Mouse (Mus musculus): ENCODE results near the gene Wasl. TPM values are rescaled to one million over a fixed set of nuclear protein-coding genes. Genes with fewer than 3 reads are reported as not detected.

The Wasl gene
- polyA plus RNA-seq, 1 experiment from 2014 or later: 87.6 TPM

GRCm38 (mm10) chr6:24612074-24612755, 52.6 kb downstream of the Wasl start:
- Histone ChIP-seq H3K4me3 (replicated peaks) (no peak overlapping the region), H3K27ac (no peak overlapping the region), H3K9me3 (replicated peaks) (no peaks in the 10 kb centered on the region), H3K4me2 (no peak overlapping the region), H3K36me3 (peaks cover 38% of the 10 kb centered on the region), H3K4me1 (no peaks in the 10 kb centered on the region), H3K9ac (no peak overlapping the region), H3K27me3 (no peaks in the 10 kb centered on the region)
- no peak for ATAC-seq (replicated peaks; ENCODE audit: low FRiP score)
- 91% methylated on average over 7 of the region's 7 CpGs for WGBS

GRCm38 (mm10) chr6:24610358-24610757, 54.5 kb downstream of the Wasl start:
- WGBS: 88% methylated on average over 4 of the region's 4 CpGs
- H3K9me3 ChIP-seq (replicated peaks): no peaks in the 10 kb centered on the region

GRCm38 (mm10) chr6:24609531-24609930, 55.3 kb downstream of the Wasl start:
- no peaks in the 10 kb centered on the region for H3K4me1 ChIP-seq
- H3K9ac ChIP-seq: no peak overlapping the region
- H3K4me2 ChIP-seq: no peak overlapping the region
- no peaks in the 10 kb centered on the region for H3K27me3 ChIP-seq
- WGBS: 46% methylated on average over 4 of the region's 4 CpGs
- H3K27ac ChIP-seq: no peak overlapping the region
- H3K4me3 ChIP-seq (replicated peaks): no peak overlapping the region
- no peaks in the 10 kb centered on the region for H3K9me3 ChIP-seq (replicated peaks)
- peaks cover 18% of the 10 kb centered on the region for H3K36me3 ChIP-seq
- no peak for ATAC-seq (replicated peaks; ENCODE audit: low FRiP score)

More at GRCm38 (mm10) chr6:24610358-24610757, 54.5 kb downstream of the Wasl start:
- Histone ChIP-seq H3K36me3 (peaks cover 27% of the 10 kb centered on the region), H3K4me1 (no peaks in the 10 kb centered on the region), H3K9ac (no peak overlapping the region), H3K4me3 (replicated peaks) (no peak overlapping the region), H3K27me3 (no peaks in the 10 kb centered on the region), H3K27ac (no peak overlapping the region), H3K4me2 (no peak overlapping the region)
- no peak for ATAC-seq (replicated peaks; ENCODE audit: low FRiP score)

GRCm38 (mm10) chr6:24608682-24609081, 56.1 kb downstream of the Wasl start:
- Histone ChIP-seq H3K9me3 (replicated peaks) (no peaks in the 10 kb centered on the region), H3K9ac (no peak overlapping the region), H3K27me3 (no peaks in the 10 kb centered on the region), H3K4me2 (no peak overlapping the region), H3K4me3 (replicated peaks) (no peak overlapping the region), H3K4me1 (no peaks in the 10 kb centered on the region), H3K36me3 (peaks cover 11% of the 10 kb centered on the region), H3K27ac (no peak overlapping the region)
- no peak for ATAC-seq (replicated peaks; ENCODE audit: low FRiP score)
- 94% methylated on average over 3 of the region's 3 CpGs for WGBS

- Histone ChIP-seq H3K27ac (no peak overlapping the region), H3K36me3 (peaks cover 6% of the 10 kb centered on the region; the same call in 1 of the 2 replicates), H3K4me1 (no peaks in the 10 kb centered on the region), H3K27me3 (no peaks in the 10 kb centered on the region), H3K9me3 (replicated peaks) (no peaks in the 10 kb centered on the region), H3K4me2 (no peak overlapping the region), H3K4me3 (replicated peaks) (no peak overlapping the region), H3K9ac (no peak overlapping the region)
- peak; percentile 19; the same call in 1 of the 2 replicates for ATAC-seq (replicated peaks; ENCODE audit: low FRiP score)
- 79% methylated on average over 4 of the region's 4 CpGs for WGBS
These were observed 56.7 kb downstream of the Wasl start for GRCm38 (mm10) chr6:24608129-24608528.

GRCm38 (mm10) chr6:24607531-24607930, 57.3 kb downstream of the Wasl start:
- no peaks in the 10 kb centered on the region for H3K4me1 ChIP-seq
- H3K4me3 ChIP-seq (replicated peaks): no peak overlapping the region
- H3K4me2 ChIP-seq: no peak overlapping the region
- H3K36me3 ChIP-seq: peaks cover 2% of the 10 kb centered on the region; the same call in 1 of the 2 replicates
- H3K27me3 ChIP-seq: no peaks in the 10 kb centered on the region
- H3K27ac ChIP-seq: no peak overlapping the region
- peak; percentile 65; the same call in 1 of the 2 replicates for ATAC-seq (replicated peaks; ENCODE audit: low FRiP score)
- H3K9ac ChIP-seq: no peak overlapping the region
- H3K9me3 ChIP-seq (replicated peaks): no peaks in the 10 kb centered on the region
- whole genome bisulfite sequencing: 66% methylated on average over 15 of the region's 15 CpGs

- Histone ChIP-seq H3K4me1 (no peaks in the 10 kb centered on the region), H3K9me3 (replicated peaks) (no peaks in the 10 kb centered on the region), H3K4me3 (replicated peaks) (no peak overlapping the region), H3K36me3 (no peaks in the 10 kb centered on the region), H3K27ac (no peak overlapping the region), H3K4me2 (no peak overlapping the region), H3K9ac (no peak overlapping the region), H3K27me3 (no peaks in the 10 kb centered on the region)
- no peak for ATAC-seq (replicated peaks; ENCODE audit: low FRiP score)
- WGBS: 86% methylated on average over 10 of the region's 10 CpGs
These were observed 58.3 kb downstream of the Wasl start for GRCm38 (mm10) chr6:24606512-24606911.

- no peak for ATAC-seq (replicated peaks; ENCODE audit: low FRiP score)
- WGBS: 93% methylated on average over 8 of the region's 8 CpGs
These were observed 59.2 kb downstream of the Wasl start for GRCm38 (mm10) chr6:24605631-24606030.

GRCm38 (mm10) chr6:24604289-24604688, 60.5 kb downstream of the Wasl start:
- H3K4me1 ChIP-seq: no peaks in the 10 kb centered on the region
- ATAC-seq (replicated peaks; ENCODE audit: low FRiP score): no peak
- H3K9me3 ChIP-seq (replicated peaks): no peaks in the 10 kb centered on the region
- 94% methylated on average over 7 of the region's 7 CpGs for WGBS
- no peaks in the 10 kb centered on the region for H3K27me3 ChIP-seq
- H3K27ac ChIP-seq: no peak overlapping the region
- H3K4me3 ChIP-seq (replicated peaks): no peak overlapping the region
- no peak overlapping the region for H3K4me2 ChIP-seq
- H3K36me3 ChIP-seq: no peaks in the 10 kb centered on the region
- no peak overlapping the region for H3K9ac ChIP-seq

More at GRCm38 (mm10) chr6:24605631-24606030, 59.2 kb downstream of the Wasl start:
- Histone ChIP-seq H3K9me3 (replicated peaks) (no peaks in the 10 kb centered on the region), H3K36me3 (no peaks in the 10 kb centered on the region), H3K4me1 (no peaks in the 10 kb centered on the region), H3K27ac (no peak overlapping the region), H3K4me3 (replicated peaks) (no peak overlapping the region), H3K4me2 (no peak overlapping the region), H3K9ac (no peak overlapping the region), H3K27me3 (no peaks in the 10 kb centered on the region)

GRCm38 (mm10) chr6:24602993-24603392, 61.8 kb downstream of the Wasl start:
- ATAC-seq (replicated peaks; ENCODE audit: low FRiP score): no peak
- H3K4me1 ChIP-seq: no peaks in the 10 kb centered on the region
- no peaks in the 10 kb centered on the region for H3K36me3 ChIP-seq
- no peak overlapping the region for H3K4me3 ChIP-seq (replicated peaks)
- H3K27ac ChIP-seq: no peak overlapping the region
- WGBS: 86% methylated on average over 5 of the region's 5 CpGs
- H3K27me3 ChIP-seq: no peaks in the 10 kb centered on the region
- H3K9ac ChIP-seq: no peak overlapping the region
- H3K4me2 ChIP-seq: no peak overlapping the region
- H3K9me3 ChIP-seq (replicated peaks): no peaks in the 10 kb centered on the region

- no peak for ATAC-seq (replicated peaks; ENCODE audit: low FRiP score)
- Histone ChIP-seq H3K27ac (no peak overlapping the region), H3K36me3 (no peaks in the 10 kb centered on the region), H3K4me3 (replicated peaks) (no peak overlapping the region), H3K9ac (no peak overlapping the region), H3K9me3 (replicated peaks) (no peaks in the 10 kb centered on the region), H3K4me1 (no peaks in the 10 kb centered on the region), H3K27me3 (no peaks in the 10 kb centered on the region), H3K4me2 (no peak overlapping the region)
- 82% methylated on average over 3 of the region's 3 CpGs for WGBS
These were observed 62.5 kb downstream of the Wasl start for GRCm38 (mm10) chr6:24602351-24602750.

GRCm38 (mm10) chr6:24601668-24602067, 63.1 kb downstream of the Wasl start:
- no peaks in the 10 kb centered on the region for H3K36me3 ChIP-seq
- H3K4me1 ChIP-seq: no peaks in the 10 kb centered on the region
- WGBS: 27% methylated on average over 1 of the region's 1 CpGs
- H3K27ac ChIP-seq: no peak overlapping the region
- ATAC-seq (replicated peaks; ENCODE audit: low FRiP score): no peak
- no peak overlapping the region for H3K4me2 ChIP-seq
- H3K4me3 ChIP-seq (replicated peaks): no peak overlapping the region
- H3K27me3 ChIP-seq: no peaks in the 10 kb centered on the region
- no peak overlapping the region for H3K9ac ChIP-seq
- no peaks in the 10 kb centered on the region for H3K9me3 ChIP-seq (replicated peaks)

- Histone ChIP-seq H3K4me2 (no peak overlapping the region), H3K27me3 (no peaks in the 10 kb centered on the region), H3K9me3 (replicated peaks) (no peaks in the 10 kb centered on the region), H3K4me1 (no peaks in the 10 kb centered on the region), H3K9ac (no peak overlapping the region), H3K4me3 (replicated peaks) (no peak overlapping the region), H3K36me3 (no peaks in the 10 kb centered on the region), H3K27ac (no peak overlapping the region)
- no peak for ATAC-seq (replicated peaks; ENCODE audit: low FRiP score)
- 60% methylated on average over 4 of the region's 4 CpGs for WGBS
These were observed 64.1 kb downstream of the Wasl start for GRCm38 (mm10) chr6:24600726-24601125.

Measured in kidney, embryonic 15.5 days (tissue).